Mouse (Mus musculus): ENCODE measurements around the gene Git1. TPM values are rescaled to one million over a fixed set of nuclear protein-coding genes. Genes with fewer than 3 reads are reported as not detected.

The Git1 gene
- polyA plus RNA-seq, 1 experiment from 2014 or later = 6.7 TPM

DNA sequence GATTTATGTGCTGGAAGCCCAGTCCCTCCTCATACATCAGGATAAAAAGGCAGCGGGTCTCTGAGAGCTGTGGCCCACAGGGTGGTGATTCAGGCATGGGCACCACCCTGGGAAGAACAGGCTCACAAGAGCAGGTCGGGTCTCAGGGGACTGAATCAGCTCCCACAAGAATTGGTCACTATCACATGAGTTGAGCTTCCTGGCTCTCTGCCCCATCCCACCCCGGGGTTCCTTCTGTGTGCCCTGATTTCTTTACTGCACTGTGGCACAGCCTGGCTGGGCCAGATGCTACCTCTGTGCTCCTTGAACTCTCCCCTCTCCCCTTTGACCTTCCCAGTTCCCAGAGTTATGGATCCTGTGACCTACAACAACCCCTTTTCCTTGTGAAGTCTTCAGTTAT, 10.3 kb upstream of the Git1 start:
- no peak for DNase-seq (ENCODE audit: low spot score)

DNA sequence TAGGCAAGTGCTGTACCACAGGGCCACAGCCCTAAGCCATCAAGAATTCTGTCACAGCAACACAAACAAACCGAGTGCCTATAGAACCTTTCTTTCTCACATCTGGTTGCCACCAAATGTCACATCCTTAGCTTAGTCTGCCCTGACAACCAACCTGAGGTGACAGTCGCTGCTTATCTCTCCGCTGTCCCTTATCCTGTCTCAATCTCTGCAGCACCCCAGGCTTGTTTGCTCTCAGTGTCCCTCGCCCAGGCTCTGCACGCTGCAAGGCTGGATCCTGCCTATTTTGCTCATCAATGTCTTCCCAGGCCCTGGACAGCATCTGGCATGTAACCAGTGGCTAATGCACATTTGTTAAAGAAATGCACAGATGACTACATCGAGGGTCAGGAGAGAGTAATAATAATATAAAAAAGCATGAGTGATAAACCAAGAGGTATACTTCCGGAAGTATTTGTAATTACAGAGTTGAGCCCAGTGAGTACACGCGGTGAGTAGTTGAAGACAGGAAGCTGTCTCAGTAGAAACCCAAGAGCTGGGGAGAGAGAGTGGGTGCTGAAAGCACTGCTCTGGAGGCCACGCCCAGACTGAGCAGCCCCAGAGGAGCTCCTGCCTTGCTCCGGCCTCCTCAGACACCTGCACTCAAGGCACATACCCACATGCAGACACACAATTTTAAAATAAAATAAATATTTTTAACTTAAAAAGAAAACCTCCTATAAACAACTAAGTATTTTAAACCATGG, 9.7 kb upstream of the Git1 start:
- peak; percentile 77 for DNase-seq (ENCODE audit: low spot score)

DNA sequence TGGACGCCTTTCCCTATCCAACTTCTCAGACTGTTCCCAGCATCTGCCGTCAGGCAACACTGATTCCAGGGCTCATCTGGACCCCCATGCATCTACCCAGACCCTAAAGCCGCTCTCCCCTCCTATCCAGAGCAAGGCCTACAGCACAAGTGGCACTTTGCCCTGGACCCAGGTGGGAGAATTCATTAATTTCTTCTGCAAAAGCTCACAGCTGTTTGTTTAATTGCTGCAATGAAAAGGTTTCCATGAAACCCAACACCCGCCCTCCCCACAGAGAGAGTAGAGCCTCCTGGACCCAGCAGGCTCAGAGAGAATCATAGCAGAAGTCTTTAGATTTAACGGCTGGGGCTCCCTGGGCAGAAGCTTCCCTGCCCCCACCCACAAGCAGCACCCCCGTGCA, 8.1 kb upstream of the Git1 start:
- DNase-seq (ENCODE audit: low spot score) = no peak

DNA sequence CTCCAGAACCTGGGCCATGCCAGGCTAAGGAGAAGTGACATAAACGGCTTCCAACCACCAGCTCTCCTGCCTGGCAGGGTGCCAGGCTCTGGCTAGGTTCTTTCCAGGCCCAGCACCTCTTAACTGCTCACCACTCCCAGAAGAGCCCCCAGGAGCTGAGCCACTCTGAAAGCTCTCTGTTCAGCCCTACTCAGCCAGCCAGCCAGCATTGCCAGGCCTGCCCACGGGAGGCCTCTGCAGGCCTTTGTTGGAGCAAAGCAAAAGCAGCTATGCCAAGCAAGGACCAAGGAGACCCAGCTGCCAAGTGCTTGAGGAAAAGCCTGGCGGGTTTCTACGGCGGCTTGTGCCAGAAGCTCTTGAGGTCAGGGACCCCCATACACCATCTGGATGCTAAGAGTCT, 6.6 kb upstream of the Git1 start:
- no peak for DNase-seq (ENCODE audit: low spot score)

DNA sequence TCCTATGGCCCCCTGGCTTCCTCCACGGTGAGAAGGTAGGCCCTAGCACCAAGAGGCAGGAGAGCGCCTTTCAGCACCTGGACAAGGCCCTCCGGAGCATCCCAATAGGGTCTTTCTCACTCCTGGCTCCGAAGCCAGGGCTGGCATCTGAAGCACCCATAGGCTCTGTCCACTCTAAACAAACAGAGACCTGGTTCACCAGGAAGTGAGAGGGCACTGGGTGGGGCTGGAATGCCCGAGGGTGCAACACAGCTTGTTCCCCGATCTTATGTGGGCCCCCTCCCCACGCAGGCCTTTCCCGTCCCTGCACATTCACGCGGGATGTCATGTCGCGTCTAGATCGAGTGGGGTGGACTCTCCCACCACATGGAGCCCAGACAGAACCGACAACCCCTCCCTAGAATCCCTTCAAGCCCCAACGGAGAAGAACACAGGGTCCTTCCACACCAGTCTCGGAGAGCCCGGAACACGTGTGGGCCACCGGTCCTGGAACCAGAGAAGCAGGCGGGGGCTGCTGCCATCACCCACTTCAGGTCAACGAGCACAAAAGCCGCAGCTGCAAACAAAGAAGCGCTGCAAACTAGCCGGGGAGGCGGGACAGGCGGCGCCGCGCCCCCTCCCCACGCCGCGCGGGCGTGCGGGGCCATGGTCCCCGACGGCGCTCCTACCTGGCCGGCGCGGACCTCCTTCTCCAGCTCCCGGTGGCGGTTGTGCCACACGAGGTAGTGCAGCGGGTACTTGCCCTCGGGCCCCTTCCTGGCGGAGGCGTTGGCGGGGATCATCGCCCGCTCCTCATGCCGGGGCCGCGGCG, 4.4 kb upstream of the Git1 start:
- peak; percentile 31 for DNase-seq (ENCODE audit: low spot score)

DNA sequence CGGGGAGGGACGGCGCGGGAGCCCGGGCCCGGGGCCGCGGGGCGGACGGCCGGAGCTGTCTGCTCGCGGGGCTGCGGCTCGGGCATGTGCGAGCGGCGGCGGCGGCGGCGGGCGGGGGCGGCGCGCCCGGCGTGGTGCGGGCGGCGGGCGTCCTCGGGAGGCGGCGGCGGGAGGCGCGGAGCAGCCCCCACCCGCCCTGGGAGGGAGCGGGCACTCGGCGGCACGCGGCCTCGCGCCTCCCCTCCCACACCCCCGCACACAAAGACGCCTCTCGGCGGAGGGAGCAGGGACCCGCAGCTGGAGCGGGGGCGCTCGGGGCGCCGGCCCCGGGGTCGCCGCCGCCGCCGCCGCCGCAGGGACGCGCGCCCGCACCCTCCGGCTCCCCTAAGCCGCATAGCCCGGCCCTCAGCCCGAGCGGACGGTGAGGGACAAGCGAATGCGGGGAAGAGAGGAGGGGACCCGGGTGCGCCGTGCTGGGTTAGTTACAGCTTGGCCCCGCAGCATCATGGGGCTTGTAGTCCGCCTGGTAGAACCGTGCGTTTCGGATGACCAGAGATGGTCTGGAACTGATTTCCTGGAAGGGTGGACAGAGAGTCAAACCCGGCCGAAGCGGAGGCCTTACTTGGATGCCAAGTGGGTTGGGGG, 3.6 kb upstream of the Git1 start, which contains the start of gene Ankrd13b:
TSS of gene Ankrd13b (minus strand) at position 88 of the 645 bp plus-strand sequence.
- peak; percentile 35 for DNase-seq (ENCODE audit: low spot score)

DNA sequence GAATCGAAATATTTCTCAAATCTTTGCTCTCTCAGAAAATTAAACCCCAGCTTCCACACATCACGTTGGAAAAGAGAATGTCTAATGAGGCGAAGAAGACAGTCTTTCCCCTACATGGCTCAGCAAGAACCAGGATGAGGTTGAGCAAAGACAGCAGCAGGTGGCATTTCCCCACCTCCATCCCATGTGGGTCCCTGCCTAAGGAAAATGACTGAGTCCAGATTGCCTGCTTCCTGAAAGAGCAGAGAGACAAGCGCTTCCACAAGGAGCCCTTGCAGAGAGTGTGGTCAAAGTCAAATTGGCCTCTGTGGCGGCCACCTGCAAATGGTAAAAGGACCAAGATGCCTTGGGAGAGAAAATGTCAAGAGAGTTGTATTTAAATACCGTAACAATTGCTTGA, 2.9 kb upstream of the Git1 start:
- no peak for DNase-seq (ENCODE audit: low spot score)

DNA sequence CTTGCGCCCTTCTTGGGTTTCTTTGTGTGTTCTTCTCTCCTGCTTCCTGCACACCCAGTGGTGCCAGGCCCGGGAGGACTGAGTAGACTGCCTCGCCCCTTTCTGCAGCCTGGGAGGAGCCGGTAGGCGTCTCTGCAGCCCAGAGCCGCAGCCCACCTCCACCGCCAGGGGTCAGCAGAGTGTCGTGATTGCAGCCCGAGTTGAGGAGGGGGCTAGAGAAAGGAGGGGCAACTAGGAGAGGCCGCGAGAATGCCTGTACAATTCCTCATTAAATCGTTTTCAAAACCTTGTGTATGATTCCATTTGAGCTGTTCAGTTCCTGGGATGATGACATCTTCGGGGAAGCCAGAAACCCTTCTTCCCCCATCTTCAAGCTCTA, 2.2 kb upstream of the Git1 start:
- peak; percentile 92 for DNase-seq (ENCODE audit: low spot score)

DNA sequence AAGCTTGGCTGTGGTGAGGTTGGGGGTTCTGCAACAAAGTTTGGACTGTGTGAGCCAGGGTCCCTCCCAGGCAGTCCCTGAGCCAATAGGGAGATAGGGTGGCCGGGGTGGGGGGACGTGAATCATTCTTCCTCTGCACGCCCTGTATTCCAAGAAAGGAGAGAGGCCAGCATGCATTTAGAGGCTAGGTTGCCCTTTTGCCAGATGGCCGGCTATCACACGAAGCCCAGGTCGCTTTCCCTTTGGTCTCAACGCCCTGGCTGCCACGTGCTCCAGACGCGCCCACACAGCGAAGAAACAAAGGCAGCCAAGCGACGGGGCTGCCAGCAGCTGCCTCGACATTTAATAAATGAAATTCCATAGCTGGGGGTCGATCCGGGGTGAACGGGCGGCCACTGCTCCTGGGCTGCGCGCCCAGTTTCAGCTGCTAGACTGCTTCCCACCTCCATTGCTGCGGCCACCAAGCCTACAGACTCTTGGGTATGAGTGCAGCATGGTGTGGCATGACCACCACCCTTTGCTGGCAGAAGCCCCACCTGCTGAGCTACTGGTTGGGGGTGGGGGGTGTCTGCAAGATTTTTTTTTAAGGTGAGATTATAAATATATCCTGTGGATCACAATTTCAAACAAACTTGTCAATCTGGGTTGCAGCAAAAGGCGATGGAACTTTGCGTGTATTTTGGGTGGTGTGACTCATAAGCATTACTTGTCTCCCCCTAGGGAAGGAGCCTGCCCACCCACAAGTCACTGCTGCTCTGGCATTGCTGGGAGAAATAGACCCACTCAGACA, 1.7 kb upstream of the Git1 start:
- DNase-seq (ENCODE audit: low spot score) = no peak

DNA sequence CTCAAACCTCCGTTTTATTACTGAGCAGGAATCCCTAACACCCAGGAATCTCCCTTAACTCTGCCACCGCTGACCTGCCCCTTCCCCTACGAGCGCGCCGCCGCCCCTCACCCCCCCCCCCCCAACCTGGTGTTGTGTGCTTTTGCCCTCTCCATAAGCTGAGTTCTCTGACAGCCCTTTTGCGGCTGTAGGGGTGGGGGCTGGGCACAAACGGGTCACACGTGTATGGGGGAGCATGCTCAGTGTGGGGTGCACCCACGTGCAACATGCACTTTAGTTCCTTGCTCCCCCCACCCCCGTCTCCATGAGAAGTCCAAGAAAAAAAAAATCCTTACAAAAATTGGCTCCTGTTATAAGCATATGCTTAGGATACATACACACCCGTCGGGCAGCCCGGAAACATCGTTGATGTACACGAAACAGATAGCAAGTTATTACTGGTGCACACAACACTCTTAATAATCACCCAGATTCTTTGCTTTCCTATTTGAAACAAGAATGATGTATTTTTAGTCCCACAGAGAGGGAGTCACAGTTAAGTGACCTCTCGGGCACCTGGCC, 971 bp upstream of the Git1 start:
- peak; percentile 60 for DNase-seq (ENCODE audit: low spot score)

DNA sequence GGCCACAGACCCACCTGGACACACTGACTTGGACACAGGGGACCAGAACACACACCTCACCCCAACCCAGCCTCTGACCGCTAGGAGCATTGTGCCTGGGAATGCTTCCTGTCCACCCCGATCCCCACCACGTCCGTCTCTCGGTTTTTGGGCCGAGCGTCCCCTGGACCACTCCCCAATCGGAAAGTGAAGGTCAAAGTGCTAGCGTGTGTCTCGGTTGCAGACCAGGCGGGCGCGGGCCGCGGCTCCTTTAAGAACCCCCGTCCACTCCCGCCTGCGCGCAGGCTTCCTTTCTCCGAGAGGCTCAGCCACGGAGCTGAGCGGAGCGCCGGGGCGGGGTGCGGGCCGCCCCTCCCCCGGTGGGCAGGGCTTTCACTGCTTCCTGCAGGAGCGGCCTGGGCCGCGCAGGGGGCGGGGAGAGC, 440 bp upstream of the Git1 start:
- peak; percentile 92 for DNase-seq (ENCODE audit: low spot score)

DNA sequence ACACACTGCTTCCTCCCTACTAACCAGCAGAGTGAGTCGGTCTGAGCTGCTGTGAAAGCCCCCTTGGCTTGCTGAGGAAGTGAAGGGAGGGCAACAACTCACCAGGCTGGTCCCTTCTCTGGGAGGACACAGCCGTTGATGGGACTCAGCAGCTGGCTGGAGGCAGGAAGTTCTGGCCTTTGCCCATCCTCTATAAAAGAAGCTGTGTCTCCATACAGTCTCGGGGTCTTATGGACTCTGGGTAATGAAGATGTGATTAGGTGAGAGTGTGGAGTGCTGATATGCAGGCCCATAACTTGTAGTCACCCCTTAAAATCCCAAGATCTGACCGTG, 948 bp downstream of the Git1 start:
- DNase-seq (ENCODE audit: low spot score) = no peak

DNA sequence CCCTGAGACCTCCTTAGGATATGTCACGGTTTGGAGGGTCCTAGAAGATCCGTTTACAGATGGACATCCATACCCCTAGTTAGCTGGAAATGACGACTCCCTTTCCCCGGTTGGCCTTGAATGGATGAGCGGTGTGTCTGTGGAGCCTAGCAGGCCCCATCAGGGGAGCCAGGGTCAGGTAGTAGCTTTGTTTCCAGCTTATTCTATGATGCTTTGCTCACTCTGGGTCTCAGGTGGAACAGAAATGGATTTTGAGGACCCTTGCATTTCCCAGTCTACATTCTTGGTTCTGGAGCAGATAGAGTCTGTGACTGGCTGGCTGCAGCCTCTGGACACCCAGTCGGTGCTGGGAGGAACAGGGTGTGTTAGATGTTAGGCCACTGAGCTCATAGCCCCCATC, 1.4 kb downstream of the Git1 start:
- no peak for DNase-seq (ENCODE audit: low spot score)

DNA sequence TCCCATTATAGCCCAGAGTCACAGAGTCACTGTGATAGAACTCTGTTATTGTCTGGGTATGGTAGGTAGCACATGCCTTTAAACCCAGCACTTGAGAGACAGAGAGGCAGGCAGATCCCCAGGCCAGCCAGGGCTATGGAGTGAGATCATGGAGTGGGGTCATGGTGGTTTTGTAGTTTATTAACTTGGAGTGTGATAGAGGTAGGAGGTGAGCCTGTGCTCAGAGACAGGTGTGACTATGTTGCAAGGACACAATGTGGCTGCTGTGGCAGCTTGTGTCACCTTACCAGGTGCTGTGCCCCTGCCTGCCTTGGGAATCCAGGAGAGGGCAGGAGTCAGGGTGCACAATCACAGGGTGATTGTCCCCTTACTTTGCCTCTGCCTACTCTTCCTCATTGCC, 2.1 kb downstream of the Git1 start:
- no peak for DNase-seq (ENCODE audit: low spot score)

DNA sequence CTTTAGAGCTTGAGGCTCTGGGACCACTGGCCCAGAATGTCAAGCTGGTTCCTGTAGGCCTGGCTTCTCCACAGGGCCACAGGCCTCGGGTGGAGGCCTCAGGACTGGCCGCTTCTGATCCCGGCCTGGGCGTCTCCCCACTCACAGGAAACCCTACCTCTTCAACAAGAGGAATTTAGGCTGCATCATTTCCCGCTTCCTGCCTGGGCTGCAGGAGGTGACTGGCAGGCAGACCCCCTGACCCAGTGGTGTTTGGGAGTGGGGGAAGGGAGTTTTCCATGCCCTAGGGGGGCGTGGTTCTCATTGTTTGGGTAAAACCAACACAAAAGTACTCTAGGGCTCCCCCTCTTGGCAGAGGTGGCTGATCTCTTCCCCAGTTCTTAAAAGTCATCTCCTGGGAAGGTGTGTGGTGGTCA, 4.0 kb downstream of the Git1 start:
- peak; percentile 68 for DNase-seq (ENCODE audit: low spot score)

DNA sequence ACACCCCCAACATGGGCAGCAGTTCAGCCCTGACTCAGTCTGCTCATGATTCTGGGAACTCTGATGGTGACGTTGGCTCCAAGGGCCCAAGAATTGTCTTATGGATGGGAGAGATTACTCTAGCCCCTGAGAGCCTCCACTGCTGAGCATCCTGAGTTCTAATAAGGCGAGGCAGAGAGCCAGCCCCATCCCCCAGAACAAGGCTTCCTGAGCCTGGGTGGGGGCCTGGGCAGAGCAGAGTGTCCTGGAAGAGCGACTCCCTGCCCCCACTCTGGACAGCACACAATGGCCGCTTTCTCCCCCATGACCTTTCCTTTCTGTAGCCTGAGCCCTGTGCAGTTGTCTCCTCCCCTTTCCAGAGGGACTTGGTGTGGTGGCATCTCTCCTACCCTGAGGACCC, 4.5 kb downstream of the Git1 start:
- no peak for DNase-seq (ENCODE audit: low spot score)

DNA sequence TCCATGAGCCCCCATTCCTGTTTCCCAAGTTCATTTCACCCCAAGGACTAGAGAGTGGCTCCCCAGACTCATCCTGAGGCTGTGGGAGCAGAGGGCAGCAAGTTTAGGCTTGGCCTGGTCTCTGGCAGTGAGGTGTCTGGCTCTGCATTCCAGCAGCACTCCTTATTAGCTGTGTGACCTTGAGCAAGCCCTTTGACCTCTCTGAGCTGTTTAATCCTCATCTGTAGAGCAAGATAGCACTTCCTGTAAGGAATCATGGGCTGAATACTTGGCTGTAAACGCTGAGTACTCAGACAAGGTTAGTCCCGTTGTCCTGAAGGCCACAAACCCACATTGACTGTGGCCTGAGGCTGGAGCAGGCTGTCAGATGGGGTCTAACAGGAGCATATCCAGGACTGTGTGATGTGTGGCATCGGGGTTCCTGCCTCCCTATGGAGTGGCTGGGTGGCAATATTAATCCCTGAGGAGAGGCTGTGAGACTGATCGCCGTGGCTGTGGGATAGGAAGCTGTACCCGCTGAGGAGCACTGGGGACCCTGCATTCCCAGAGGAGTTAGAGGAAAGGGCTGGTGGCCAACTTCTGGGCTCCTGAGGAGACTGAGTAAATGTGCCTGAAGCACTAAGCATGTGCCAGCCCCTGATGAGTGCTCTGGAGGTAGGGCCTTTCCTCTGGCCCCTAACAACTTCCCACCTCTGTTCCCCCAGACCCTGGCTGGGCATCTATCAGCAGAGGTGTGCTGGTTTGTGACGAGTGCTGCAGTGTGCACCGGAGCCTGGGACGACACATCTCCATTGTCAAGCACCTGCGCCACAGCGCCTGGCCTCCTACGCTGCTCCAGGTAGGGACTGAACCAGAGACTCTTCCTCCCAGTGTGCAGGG, 5.1 kb downstream of the Git1 start:
- no peak for DNase-seq (ENCODE audit: low spot score)

DNA sequence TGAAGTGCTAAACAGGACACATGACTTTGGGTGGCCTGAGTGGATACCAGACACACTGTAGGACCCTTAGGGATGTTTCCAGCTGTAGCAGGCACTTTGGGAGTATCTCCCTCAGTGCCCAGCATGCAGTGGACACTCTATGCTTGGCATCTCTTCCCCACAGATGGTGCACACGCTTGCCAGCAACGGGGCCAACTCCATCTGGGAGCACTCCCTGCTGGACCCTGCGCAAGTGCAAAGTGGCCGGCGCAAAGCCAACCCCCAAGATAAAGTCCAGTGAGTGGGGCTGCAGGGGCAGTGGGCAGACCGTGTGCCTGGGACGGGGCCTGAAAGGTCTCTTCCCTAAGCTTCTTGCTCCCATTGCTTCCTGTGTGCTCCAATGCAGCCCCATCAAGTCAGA, 6.0 kb downstream of the Git1 start:
- no peak for DNase-seq (ENCODE audit: low spot score)

DNA sequence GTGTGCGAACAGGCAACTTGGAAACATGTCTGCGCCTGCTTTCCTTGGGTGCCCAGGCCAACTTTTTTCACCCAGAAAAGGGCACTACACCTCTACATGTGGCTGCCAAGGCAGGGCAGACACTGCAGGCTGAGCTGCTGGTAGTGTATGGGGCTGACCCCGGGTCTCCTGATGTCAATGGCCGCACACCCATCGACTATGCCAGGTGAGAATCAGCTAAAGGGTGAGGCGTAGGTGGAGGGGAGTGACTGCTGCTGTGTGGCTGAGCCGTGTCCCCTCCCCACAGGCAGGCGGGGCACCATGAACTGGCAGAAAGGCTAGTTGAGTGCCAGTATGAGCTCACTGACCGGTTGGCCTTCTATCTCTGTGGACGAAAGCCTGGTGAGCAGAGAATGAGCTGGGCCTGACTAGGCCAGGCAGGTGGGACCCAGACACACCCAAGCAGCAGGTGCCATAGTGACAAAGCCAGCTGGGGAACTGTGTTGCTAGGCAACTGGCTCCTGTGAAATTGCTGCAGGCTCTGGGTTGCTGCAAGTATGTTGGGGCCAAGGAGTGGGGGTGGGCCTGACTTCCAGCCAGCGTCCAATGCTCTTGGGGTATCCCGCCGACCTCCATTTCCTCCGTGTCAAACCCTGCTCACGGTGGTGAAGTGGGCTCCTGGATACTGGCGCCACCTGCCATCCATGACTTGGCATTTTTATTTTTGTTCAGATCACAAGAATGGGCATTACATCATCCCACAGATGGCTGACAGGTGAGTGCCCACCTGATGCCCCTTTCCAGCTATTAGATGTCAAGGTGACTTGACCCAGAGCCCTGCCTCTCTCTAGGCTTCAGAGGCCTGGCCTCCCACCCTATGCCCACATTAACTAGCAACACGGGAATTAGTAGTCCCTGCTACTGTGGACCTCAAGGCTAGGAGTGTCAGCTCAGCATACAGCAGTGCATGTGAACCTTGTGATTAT, 7.3 kb downstream of the Git1 start:
- DNase-seq (ENCODE audit: low spot score) = peak; percentile 24
